Mouse (Mus musculus) gastrocnemius, adult 2 months (tissue): Measurements from ENCODE around the gene Tbc1d9. TPM values are rescaled to one million over a fixed set of nuclear protein-coding genes. Genes with fewer than 3 reads are reported as not detected.

Source experiments
- DNase-seq: peaks from one replicate; pipeline ENCODE4 v3.0.0; 2022
- H3K27ac ChIP-seq: fragments of 200-600 bp; 2 replicates; pipeline ENCODE4 v1.8.1; 2022; ENCODE audit warnings: mild to moderate bottlenecking
- H3K4me3 ChIP-seq: fragments of 200-600 bp; 2 replicates; pipeline ENCODE4 v1.8.1; 2022; ENCODE audit warnings: mild to moderate bottlenecking, moderate library complexity
- CTCF ChIP-seq: fragments of 200-600 bp; IDR thresholded peaks from 2 replicates; pipeline ENCODE4 v1.8.1; 2022; ENCODE audit warnings: antibody characterized with exemption, mild to moderate bottlenecking, moderate library complexity
- intact Hi-C: fragments of 180-260 bp; cut with DNase I; formaldehyde crosslinking; loops from one replicate; pipeline ENCODE4 v1.15.1; 2025
- total RNA-seq, 2 experiments: library from RNA; stranded (reverse); gene quantifications; 2 replicates each; pipeline ENCODE4 v1.2.3; 2021

Gene Tbc1d9
- total RNA-seq, 2 experiments from 2014 or later, result 0.46 to 1.1 TPM

DNA sequence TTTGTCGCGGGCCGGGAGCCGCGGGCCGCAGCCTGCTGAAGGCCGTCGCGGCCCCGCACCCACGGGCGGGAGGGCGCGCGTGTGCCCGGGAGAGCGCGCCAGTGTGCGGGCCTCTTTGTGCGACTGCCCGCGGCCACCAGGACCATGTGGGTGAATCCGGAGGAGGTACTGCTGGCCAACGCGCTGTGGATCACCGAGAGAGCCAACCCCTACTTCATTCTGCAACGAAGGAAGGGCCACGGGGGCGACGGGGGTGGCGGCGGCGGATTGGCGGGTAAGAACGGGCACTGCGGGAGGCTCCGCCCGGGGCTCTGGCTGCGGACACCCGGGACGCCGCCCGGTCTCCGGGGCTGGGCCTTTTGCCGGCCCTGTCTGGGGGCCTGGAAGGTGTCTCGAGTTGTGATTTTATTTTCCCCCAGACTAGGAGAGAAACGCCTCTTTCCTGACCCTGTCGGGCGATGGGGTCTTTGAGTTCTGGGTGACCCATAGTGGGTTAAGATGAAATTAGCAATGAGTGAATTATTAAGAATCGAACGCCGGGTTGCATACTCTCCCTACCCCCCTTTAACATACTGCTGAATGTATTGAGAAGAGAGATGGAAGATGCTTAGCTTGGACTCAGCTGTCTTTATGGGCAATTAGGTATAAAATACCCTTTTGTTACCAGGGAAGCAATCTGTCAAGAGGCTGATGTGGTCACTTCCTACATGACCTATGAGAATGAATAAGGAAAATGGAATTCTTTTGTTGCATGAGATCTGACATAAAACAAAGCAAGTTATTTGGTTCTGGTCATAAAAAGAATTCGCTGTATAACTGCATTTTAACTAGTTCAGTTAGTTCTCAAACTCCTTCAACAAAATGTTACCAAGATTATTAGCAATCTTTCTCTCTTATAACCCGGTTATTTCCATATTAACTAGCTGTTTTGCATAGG lies 1.0 kb downstream of the Tbc1d9 start, which contains the start of gene Gm10645:
Gene Gm10645, minus strand, starts transcription at position 240 of the 937 bp plus-strand sequence.
- Histone ChIP-seq H3K4me3 (peak within 1 kb of the TSS; percentile 71), H3K27ac (peak within 1 kb of the TSS; percentile 78)
- peak; percentile 59 for DNase-seq
- intact Hi-C loops, result no loop called here
- TF ChIP-seq CTCF, result no peak

- TF ChIP-seq CTCF, result no peak
- intact Hi-C loops, result no loop called here
- Histone ChIP-seq H3K27ac (no peak overlapping the region), H3K4me3 (no peak overlapping the region)
- DNase-seq, result no peak
Measured at GRCm38 (mm10) chr8:83167932-83168331, 2.8 kb downstream of the Tbc1d9 start.

- Histone ChIP-seq H3K4me3 (no peak overlapping the region), H3K27ac (no peak overlapping the region)
- no peak for TF ChIP-seq CTCF
- intact Hi-C loops, result no loop called here
- DNase-seq, result no peak
Measured at GRCm38 (mm10) chr8:83169127-83169526, 4.0 kb downstream of the Tbc1d9 start.

DNA sequence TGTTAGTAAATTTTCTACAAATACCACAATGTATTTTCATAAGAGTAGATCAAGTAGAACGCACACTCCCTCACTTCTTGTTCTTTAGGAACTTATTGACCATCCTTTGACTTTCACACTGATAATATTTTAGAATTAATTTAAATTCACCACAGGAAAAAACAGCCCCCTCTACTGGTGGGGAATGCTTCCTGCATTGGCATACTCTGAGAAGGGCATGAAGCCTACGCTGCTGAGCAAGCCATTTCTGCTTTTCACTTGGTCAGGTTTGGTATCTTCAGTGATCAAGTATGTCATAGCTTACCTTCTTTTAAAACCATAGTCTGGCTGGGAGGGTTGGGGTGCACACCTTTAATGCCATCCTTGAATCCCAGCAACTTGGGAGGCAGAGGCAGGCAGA lies 4.6 kb downstream of the Tbc1d9 start:
- peak; percentile 62 for TF ChIP-seq CTCF
- no peak overlapping the region for H3K27ac ChIP-seq
- no peak overlapping the region for H3K4me3 ChIP-seq
- DNase-seq, result peak; percentile 28
- intact Hi-C loops, result no loop called here

DNA sequence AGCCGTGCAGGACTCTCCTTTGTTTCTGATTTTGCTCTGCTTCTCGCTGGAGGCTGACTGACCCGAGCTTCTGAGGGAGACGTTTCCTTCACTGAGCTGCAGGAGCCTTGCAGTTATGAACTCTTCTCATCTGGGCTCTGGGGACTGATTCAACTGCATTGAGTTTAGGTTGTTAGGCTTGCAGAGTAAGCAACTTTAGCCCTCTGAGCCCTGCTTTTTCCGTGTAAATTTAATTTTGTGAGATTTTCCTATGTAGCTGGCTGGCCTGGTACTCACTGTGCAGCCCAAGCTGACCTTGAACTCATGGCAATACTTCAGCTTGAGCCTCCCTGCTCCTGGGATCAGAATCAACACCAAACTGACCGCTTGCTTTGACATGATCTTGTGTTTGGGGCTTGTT lies 5.7 kb downstream of the Tbc1d9 start:
- intact Hi-C loops, result no loop called here
- Histone ChIP-seq H3K27ac (no peak overlapping the region), H3K4me3 (no peak overlapping the region)
- TF ChIP-seq CTCF, result no peak
- no peak for DNase-seq

- DNase-seq, result no peak
- intact Hi-C loops, result no loop called here
- no peak overlapping the region for H3K27ac ChIP-seq
- H3K4me3 ChIP-seq, result no peak overlapping the region
- TF ChIP-seq CTCF, result no peak
Measured at GRCm38 (mm10) chr8:83175680-83176079, 10.5 kb downstream of the Tbc1d9 start.

GRCm38 (mm10) chr8:83176785-83177184 lies 11.6 kb downstream of the Tbc1d9 start:
- intact Hi-C loops, result no loop called here
- Histone ChIP-seq H3K27ac (no peak overlapping the region), H3K4me3 (no peak overlapping the region)
- no peak for TF ChIP-seq CTCF
- no peak for DNase-seq

DNA sequence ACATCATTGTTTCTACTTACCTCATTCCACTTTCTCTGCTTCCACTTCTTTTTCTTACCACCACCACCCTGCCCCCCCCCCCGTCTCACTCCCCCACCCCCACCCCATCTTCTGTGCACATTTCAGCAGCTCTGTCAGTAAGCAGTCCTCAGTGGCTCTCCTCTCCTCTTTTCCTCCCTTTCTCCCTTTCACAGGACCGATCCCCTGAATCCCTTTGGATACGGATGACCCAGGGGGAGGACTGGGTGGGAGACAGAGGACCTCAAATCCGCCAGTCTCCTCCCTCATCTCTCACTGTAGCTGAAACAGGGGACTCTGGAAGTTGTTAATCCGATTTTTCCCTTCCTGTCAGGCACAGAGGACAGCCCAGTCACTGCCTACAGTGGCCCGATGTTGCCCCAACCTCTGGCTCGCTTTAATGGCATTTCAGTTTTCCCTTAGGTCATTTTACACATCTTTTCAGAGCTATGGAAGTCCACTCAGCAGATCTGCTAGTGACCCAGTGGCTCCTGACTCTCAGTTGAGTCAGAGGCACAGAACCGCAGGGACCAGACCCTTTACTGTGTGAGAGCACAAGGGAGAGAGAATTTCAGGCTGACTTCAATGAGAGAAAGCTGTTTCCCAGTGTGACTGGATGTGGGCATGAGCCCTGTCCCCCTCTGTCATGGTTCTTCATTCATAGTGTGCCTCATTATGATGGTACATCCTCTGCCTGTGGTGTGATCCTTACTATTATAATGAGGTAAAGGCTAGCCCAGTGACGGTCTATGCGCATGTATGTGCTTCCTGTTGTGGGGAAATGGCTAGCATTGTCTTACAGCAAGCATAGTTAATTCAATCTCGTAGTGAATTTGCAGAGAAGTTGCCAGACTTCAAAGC lies 12.4 kb downstream of the Tbc1d9 start:
- intact Hi-C loops, result no loop called here
- TF ChIP-seq CTCF, result no peak
- no peak overlapping the region for H3K4me3 ChIP-seq
- DNase-seq, result no peak
- no peak overlapping the region for H3K27ac ChIP-seq

DNA sequence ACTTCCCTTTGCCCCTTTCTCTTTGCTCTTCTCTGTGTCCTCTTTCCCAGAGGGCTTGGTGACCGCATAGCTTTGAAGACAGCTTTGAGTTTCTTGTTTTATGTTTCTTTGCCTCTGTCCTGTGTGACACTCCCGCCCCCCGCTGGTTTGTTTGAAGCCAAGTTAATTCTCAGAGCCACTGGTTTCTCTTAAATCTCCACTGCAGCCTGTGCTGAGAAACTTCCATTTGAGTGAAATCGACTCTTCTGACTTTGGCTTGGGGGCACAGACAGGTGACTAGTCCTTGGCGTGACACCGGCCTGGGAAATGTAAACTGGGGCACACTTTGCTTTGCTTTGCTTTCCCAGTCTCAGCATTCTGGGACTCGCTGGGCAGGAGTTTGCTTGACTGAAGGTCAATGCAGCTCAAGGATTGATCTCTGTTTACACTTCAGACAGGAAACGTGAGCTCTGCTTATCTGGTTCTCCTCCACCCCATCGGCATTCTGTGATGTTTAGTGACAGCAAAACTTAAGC lies 13.1 kb downstream of the Tbc1d9 start:
- DNase-seq, result no peak
- peak; percentile 34; the same call in 1 of the 2 replicates for TF ChIP-seq CTCF
- Histone ChIP-seq H3K4me3 (no peak overlapping the region), H3K27ac (no peak overlapping the region)
- intact Hi-C loops, result no loop called here

- TF ChIP-seq CTCF, result no peak
- DNase-seq, result no peak
- intact Hi-C loops, result no loop called here
- Histone ChIP-seq H3K27ac (no peak overlapping the region), H3K4me3 (no peak overlapping the region)
Measured at GRCm38 (mm10) chr8:83181851-83182482, 16.8 kb downstream of the Tbc1d9 start.

DNA sequence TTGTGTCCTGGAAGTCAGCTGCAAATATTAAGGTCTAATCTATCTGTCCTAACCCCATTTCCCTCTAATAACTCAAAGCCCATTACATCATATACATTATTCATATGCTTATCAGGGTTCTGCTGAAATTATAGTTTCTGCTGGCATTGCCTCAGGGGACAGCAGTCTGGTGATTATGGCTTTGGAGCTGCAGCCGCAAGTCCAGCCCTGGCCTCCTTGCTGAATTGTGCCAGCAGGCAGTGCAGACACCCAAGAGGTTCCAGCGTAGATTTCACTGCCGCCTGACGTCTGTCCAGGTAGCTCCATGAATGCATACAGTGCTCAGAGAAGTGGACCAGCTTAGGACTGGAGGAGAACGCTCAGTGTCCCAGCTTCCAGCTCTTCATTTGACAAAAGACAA lies 17.6 kb downstream of the Tbc1d9 start:
- intact Hi-C loops, result no loop called here
- DNase-seq, result no peak
- no peak overlapping the region for H3K27ac ChIP-seq
- no peak for TF ChIP-seq CTCF
- H3K4me3 ChIP-seq, result no peak overlapping the region

- H3K27ac ChIP-seq, result no peak overlapping the region
- TF ChIP-seq CTCF, result no peak
- no peak overlapping the region for H3K4me3 ChIP-seq
- no peak for DNase-seq
- intact Hi-C loops, result no loop called here
Measured at GRCm38 (mm10) chr8:83186376-83186775, 21.2 kb downstream of the Tbc1d9 start.
